Mouse (Mus musculus) testis, postnatal 14 days (tissue): ENCODE data around the gene Phka2.

Source experiments
- DNase-seq: peaks from one replicate; pipeline ENCODE4 v3.0.0; 2021; ENCODE audit warnings: low spot score

Phka2 gene

DNA sequence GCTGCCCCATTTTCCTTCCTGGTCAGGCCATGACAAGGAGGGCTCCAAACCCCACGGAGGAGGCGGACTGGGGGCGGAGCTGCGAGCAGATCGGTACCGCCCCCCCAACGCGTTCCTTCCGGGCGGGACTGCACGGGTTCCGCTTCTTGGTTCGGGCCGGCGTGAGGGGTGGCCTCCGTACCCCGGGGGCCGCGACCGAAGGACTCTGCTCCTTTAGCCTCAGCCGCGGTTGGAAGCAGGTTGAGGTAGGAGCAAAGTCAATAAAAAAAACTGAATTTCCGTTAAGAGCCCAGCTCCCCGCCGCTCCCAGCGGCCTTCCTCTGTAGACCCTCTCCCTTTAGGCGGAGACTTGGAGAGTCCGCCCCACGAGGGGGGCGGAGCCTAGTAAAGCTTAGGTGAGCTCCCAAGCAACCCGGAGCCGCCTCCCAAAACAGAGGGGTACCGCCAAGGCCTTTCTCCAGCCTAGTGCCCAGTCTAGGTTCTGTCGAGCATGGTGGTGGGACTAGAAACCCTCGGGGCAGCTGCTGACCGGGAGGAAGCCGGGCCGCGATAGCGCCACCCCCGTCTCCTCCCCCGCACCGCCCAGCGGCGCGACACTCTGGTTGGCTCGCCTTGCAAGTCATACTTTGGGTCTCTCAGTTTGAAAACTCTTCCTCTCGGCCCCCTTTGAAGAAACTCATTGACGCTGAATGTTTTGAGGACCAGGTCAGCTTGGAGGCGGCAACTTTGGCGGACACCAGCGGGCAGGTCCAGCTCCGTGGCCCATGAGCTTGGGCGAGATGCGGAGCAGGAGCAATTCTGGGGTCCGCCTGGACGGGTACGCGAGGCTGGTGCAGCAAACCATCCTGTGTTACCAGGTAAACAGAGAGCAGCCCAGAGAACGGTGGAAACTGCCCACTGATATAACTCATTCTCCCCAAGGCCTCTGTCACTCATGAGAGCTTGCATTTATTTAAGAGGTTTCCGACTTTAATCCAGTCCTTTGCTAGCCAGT lies at the start of gene Phka2:
Phka2 (plus strand) TSS at position 119 of the 994 bp plus-strand sequence.
- DNase-seq, result peak; percentile 85

DNA sequence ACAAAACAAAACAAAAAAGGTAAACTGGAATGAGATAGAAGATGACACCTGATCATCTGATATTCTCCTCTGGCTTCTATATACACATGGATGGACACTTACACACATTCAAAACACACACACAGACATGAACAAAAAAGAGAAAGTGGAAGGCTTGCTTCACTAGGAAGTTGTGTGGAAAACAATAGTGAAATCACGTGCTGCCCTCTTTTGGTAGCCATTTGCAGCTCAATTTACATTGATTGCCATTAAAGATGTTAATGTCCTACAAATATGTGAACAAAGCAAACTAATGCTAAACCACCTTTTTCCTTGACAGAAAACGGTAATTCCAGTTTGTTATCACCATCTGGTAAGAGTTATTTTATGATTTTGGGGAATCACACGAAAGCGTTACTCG lies 46.3 kb upstream of the Phka2 start:
- no peak for DNase-seq

DNA sequence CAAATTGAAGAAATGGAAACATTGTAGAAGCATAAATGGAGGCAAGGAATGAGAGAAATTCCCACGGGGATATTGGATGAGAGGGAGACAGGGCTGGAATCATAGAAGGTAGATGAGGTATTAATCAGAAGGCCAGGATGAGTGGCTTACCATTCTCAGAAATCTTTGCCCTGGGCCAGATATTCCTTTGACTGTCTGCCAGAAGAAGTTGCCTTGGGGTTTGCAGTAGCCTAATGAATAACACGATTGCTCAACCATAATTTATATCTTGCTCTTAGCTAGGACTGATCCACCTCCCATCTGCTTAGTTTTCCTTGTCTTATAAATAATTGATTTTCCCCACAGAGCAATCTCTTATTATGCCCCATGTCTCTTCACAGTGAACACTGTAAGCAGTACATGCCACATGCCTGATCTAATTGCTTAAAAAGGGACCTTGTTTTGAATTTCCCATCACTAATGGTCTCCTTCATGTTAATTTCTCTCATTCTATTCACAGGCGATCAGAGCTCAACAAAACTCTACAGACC lies 30.6 kb upstream of the Phka2 start:
- no peak for DNase-seq

DNA sequence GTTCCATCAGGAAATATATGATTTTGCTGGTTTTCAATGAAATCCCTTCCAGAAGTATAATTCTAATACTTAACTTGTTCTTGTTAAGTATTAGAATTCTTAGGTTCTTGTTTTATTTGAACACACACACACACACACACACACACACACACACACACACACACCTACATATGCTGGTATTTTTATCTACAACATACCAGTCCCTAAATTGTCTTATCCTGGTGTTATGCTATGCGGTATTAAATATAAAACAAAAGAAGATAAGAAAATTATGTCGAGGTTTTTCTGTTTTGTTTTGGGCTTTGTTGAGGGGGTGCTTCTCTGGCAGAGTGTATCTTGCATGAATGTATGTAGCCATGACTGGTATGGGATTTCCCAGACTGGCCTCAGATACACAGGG lies 12.2 kb upstream of the Phka2 start:
- no peak for DNase-seq

DNA sequence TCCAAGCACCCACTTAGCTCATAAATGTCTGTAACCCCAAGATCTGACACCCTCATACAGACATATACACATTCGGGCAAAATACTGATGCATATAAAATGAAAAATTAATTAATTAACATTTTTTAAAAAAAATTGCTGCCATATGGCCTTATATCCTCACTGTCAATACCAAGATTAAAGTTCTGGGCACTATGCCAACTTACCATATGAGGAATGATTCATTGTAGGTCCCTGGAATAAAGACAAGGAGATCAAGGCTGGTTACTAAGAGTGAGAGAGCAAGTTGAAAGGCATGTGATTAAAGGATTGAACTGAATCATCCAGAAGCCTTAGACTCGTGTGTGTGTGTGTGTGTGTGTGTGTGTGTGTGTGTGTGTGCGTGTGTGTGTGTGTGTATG lies 7.6 kb upstream of the Phka2 start:
- DNase-seq, result no peak

DNA sequence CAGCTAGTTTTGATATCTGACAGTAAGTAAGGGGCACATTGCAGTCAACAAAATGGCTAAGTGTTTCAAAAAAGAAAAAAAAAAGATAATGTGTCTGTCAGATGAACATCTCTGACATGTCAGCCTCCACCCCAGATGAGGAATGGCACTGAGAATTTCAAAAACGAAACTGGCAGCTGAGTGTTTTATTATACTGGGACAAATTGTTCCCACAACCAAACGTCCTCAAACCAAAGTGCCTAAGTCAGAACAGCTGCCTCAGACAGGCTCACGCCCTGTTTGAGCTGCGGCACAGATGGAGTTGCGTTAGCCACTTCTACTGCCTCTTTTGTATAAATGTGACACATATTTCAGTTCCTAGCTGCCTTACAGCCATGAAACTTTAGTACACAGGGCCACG lies 7.0 kb upstream of the Phka2 start:
- DNase-seq, result no peak

DNA sequence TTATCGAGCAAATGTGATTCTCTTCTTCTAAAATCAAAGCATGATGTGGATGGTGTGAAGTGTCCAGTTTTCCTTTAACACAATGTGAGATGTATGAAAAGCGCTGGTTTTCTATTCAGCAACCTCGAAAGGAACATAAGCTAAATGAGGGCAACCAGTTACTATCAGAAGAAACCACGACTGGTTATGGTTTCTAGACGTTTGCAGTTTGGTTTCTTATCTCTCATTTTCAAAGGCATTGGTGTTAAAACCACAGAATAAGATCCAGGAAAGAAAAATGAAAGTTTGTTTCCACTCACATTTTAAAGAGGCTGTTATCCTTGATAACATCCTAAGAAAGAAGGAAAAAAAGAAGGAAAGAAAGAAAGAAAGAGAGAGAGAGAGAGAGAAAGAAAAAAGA lies 5.5 kb upstream of the Phka2 start:
- no peak for DNase-seq

DNA sequence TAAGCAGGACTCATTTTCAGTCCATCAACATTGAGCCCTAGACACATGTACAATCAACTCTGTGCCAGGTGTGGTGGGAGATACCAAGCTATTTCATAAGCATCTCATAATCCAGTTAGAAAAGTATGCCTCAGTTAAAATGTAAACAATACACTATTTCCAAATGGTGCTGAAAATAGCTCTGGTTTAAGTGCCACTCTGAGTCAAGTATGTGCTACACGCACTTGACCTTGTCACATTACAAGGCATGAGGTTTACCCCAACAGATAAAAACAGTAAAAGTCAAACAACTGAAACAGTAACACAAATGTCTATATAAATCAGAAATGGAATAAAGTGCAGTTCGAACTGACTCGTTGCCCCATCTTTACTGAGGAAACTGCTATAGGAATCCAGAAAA lies 871 bp upstream of the Phka2 start:
- no peak for DNase-seq

DNA sequence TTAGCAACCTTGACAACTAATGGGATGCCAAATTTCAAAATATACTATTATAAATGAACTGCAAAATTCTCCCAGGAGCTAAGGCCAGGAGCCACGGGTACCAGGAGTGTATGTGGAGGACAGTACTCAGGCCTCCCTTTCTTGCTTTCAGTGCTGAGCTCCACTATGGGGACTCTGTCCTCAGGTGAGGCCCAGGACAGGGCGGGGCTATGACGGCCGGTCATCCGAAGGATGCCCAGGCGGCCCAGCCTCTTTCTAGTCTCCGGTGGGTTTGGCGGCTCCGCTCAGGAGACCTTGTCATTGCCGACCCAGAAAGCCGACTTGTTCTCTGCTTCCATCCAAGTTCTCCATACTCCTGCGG lies 299 bp upstream of the Phka2 start:
- no peak for DNase-seq

DNA sequence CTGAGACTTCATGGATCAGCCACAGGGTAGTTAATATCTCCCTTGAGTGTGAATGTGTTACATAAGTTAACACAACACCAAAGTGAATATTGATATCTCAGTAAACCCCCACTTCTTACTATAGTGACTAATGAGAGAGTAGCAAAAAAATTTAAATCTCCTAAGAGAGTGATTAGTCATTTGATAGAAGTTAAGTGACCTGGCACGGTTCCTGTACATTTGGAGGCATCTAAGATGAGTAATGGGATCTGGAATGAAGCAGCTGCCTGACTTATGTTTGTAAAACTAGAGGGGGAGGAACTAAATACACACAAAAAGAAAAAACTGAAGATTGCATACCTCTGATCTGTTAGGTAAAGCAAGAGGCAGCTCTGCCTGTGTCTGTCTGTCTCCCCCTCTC lies 7.1 kb downstream of the Phka2 start:
- no peak for DNase-seq

DNA sequence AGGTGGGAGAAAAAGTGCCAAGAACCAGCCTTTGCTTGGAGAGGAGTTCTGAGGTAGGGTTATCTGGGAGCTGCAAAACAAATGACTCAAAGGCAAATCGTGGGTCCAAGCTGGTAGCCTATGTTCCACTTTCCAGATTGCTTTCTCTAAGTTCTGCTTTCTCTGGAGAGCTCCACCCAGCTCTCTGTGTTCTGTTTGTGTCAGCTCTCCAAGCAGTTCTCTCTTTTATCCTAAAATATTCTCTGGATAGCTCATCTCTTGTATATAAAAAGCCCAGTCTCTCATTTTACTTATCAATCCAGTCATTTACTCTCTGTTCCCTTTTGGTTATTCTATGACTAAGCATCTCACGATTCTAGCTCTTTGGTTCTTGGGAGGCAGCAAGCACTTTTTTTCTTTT lies 8.2 kb downstream of the Phka2 start:
- no peak for DNase-seq

DNA sequence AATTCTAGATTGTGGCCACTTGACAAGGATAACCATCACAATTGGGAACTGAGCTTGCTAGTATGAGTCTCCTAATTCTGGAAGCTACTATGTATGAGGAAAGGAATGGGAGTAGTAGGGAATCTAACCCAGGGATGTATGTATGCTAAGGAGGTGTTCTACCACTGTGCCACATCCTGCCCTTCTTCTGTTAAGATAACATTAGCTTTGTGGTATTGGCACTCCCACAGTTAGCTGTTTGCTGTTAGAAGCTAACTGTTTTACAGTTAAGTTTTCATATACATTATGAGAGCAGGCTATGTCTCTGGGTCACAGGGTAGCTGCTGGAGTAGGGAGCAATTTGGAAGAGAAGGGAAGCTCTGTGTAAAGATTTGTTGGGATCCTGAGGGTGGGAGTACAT lies 14.1 kb downstream of the Phka2 start:
- DNase-seq, result no peak

DNA sequence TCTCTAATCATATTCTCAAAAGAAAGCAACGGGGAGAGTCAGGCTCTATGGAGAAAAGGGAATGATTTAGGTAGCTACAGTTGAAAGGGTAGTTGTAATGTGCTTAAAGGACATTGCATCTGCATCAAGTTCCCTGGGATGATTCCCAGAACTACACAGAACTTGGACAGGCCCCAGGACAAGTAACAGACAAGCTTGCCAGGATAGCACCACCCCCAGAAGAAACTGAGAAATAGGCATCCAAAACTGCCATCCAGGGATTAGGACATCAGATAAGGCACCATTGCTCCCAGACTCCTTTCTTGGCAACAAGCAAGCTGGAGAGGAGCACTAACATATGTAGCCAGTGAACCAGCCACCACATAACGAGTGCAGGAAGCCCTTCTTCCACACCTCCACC lies 40.8 kb downstream of the Phka2 start:
- no peak for DNase-seq

DNA sequence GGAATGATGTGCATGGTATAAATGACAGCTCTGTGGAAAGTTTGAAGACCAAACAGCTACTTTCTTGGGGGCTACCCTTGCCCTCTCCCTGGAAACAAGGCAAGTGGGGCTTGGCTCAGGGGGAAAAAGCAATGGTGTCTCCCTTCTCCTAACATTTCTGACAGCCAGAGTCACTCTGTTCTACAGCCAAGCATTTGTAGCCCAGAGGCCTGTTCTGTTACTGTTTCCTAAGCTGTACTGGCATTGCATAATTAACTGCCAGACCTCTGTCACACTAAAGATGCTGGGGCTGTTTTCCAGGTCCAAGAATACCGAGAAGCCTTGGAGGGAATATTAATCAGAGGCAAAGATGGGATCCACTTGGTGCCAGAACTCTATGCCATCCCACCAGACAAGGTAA lies 46.9 kb downstream of the Phka2 start:
- DNase-seq, result no peak

DNA sequence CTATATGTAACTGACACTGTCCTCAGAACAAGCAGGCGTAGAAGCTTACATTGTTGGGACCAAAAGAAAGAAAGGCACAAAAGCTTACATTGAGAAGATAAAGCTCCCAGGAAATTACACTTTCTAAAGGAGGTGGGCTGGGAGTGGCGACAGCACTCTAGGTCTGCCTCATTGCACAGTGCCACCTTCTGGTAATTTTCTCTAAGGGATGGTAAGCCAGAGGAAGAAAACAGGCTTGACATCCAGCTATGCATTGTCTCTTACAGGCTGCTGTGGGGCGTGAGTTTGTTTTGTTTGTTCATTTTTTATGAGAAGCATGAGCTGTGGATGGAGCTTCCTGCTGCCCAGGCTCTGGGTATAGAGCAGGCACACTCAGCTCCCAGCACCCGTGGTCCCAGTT lies 50.1 kb downstream of the Phka2 start:
- no peak for DNase-seq

DNA sequence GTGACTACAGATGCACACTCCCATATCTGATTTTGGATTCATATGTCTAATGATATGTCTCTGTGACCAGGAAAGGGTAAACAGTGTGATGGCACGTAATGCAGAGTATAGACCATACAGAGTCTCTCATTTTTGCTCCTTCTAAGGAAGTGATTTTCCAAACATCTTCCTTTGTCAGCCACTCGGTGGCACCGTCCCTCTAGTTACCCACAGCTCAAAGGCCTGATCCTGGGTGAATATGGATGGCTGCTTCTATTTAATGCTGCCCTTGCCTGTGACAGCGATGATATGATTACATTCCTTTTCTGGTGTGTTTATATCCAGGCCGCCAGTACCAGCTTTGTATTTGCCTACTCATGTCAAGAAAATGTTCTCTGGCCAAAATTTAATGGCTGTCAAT lies 81.6 kb downstream of the Phka2 start:
- DNase-seq, result no peak

DNA sequence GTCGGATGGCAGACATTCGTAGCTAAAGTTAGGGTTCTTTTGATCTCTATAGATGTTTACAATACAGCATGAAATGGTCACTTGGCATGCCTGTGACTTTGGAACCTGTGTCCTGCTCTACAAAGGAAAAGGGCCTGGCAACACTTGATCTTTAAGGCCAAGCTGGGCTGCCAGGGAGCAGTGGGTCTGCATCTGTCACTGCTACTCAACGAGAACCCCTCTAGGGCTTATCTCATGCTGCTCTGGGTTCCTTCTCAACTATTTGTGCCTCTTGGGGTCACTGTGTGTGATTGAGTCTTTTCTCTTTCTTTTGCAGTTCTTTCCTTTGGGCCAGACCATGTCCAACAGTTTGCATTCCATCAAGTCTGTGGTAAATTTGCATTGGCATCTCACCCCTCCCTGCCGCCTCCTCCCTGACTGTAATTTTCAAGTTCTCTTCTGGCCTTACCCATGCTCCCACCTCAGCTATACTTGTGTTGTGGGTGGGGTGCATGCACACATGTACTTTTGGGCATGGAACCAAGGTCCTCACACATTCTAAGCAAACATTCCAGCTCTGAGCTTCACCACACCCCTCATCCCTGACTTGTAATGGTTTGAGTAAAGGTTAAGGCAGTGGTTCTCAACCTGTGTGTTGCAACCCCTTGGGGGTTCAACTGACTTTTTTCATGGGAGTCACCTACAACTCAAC lies 82.3 kb downstream of the Phka2 start:
- no peak for DNase-seq

DNA sequence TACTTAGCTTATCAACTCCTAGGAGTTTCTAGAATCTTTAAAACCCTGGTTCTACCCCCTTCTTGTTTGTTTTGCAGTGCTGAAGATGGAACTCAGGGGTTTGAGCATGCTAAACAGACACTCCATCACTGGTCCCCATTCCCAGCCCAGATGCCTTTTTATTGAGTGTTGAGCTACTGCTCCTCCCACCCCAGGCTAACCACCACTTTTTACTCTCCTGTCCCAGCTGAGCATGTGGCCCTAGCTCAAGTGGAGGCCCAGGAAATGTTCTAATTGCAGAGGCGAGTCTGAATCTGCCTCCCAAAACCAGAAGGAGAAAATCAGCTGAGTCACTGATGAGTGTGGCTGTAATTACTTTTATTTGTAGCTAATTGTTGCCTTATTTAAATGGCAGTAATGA lies 83.1 kb downstream of the Phka2 start:
- no peak for DNase-seq

DNA sequence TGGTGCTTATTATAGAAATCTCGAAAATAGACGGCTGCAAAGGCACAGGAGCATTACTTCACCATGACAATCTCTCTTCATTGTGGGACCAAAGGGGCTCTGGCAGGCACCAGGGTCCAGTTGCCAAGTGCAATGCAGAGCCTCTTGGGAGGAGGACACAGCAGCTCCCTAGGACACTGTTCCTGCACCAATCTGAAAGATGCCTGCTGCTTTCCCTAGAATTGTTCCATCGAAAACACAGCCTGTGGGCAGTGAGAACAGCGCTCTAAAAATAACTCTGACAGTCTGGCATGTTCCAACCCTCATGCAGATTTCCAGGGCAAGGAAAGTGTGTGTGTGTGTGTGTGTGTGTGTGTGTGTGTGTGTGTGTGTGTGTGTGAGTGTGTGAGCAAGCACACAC lies 86.6 kb downstream of the Phka2 start:
- DNase-seq, result no peak

DNA sequence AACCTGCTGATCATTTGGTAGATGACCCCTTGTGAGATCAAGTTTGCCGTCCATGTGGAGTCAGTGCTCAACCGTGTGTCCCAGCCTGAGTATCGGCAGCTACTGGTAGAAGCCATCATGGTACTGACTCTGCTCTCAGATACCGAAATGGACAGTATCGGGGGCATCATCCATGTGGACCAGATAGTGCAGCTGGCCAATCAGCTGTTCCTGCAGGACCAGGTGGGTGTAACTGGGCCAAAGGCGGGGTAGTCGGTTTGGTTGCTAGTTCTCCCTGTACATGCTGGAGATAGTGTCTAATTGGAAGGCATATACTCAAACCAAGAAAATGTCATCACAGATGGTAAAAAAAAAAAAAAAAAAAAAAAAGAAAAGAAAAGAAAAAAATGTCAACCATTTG lies 88.2 kb downstream of the Phka2 start:
- DNase-seq, result no peak

DNA sequence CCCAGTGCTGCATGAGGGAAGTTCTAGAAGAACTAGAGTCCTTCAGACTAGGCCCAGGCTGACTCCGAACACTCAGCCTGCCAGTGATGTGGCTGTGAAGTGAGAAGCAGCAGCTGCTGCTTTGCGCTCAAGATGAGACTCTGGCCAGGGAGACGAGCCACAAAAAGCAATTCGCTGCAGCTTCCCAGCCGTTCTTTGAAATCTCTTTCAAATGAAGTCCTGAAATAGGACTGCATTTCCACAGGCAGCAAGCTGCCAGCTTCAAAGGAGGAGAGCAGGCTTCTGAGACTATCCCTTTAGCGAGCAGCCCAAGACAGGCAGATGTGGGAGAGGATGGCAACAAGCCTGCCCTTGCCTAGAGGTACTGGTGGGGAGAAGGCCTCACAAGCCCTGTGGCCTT lies 91.0 kb downstream of the Phka2 start:
- no peak for DNase-seq

DNA sequence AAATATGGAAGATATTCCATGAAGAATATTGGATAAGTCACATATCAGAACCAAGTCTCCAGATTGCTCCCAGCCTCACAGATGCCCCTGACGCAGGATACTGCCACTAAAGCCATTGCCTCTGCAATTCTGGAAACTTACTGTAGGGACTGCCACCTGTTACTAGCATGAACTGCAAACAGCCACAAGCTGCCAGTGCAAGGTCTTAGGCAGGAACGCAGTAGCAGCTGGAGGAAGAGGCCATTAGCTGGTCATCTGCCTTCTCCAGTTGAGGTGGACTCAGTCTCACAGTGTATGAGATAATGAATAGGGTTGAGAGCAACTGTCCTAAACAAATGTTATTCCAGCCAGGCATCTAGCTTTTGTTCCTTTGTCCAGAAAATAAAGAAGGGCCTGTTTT lies 96.1 kb downstream of the Phka2 start:
- no peak for DNase-seq
